Mouse (Mus musculus) midbrain, embryonic 11.5 days (tissue): Measurements from ENCODE around the gene Fah. TPM values are rescaled to one million over a fixed set of nuclear protein-coding genes. Genes with fewer than 3 reads are reported as not detected.

Source experiments
- ATAC-seq: fragments of 200-750 bp; cut with Nextera tagmentation; 2 replicates; pipeline ENCODE4 v1.8.0; 2017; ENCODE audit warnings: moderate TSS enrichment, moderate library complexity; ENCODE audit not compliant: low FRiP score
- DNase-seq: peaks from one replicate; pipeline ENCODE4 v3.0.0; 2015; ENCODE audit warnings: low spot score; ENCODE audit errors: missing footprints
- H3K27ac ChIP-seq: fragments of 300-500 bp; sonication (generic); 2 replicates; pipeline ENCODE4 v1.5.1; 2014; ENCODE audit warnings: low read depth, low read length
- H3K27me3 ChIP-seq: fragments of 300-500 bp; sonication (generic); 2 replicates; pipeline ENCODE4 v1.6.1; 2014; ENCODE audit warnings: mild to moderate bottlenecking, low read length, moderate library complexity, mixed read lengths; ENCODE audit not compliant: control insufficient read depth, insufficient read depth
- H3K36me3 ChIP-seq: fragments of 300-500 bp; sonication (generic); 2 replicates; pipeline ENCODE4 v1.6.1; 2014; ENCODE audit warnings: mild to moderate bottlenecking, low read length, moderate library complexity, mixed read lengths; ENCODE audit not compliant: control insufficient read depth, insufficient read depth
- H3K4me1 ChIP-seq: fragments of 300-500 bp; sonication (generic); 2 replicates; pipeline ENCODE4 v1.6.1; 2014; ENCODE audit warnings: low read length; ENCODE audit not compliant: control insufficient read depth, insufficient read depth
- H3K4me2 ChIP-seq: fragments of 300-500 bp; sonication (generic); 2 replicates; pipeline ENCODE4 v1.6.1; 2014; ENCODE audit warnings: mild to moderate bottlenecking, moderate library complexity
- H3K4me3 ChIP-seq: fragments of 300-500 bp; sonication (generic); 2 replicates; pipeline ENCODE4 v1.5.1; 2014; ENCODE audit warnings: low read depth, low read length
- H3K9ac ChIP-seq: fragments of 300-500 bp; sonication (generic); 2 replicates; pipeline ENCODE4 v1.6.1; 2014; ENCODE audit warnings: low read length
- H3K9me3 ChIP-seq: fragments of 300-500 bp; sonication (generic); 2 replicates; pipeline ENCODE4 v1.6.1; 2016; ENCODE audit warnings: low read length; ENCODE audit not compliant: control insufficient read depth
- WGBS: fragments of 180-500 bp; shearing (Covaris S2); extraction: QIAGEN DNeasy Blood & Tissue Kit; methylation state at CpG from one replicate; pipeline ENCODE4 v1.1.7; 2014; 5-methylcytosine and 5-hydroxymethylcytosine counted together
- polyA plus RNA-seq: library from polyadenylated mRNA; unstranded; fragments of >200 nt; fragmentation: Nextera tagmentation; extraction: Ambion mirVana; gene quantifications from 2 replicates; pipeline ENCODE4 v1.2.1, GENCODE M21; 2014

The Fah gene
- polyA plus RNA-seq = 3.9 and 5.1 TPM in 2 replicates

GRCm38 (mm10) chr7:84606293-84606749 lies at the start of gene Fah:
Gene Fah, minus strand, starts transcription at chr7:84606722.
- Histone ChIP-seq H3K4me1 (peaks cover 4% of the 10 kb centered on the region; the same call in 1 of the 2 replicates), H3K4me3 (peak within 1 kb of the TSS; percentile 51), H3K4me2 (peak within 1 kb of the TSS; percentile 95), H3K36me3 (no peaks in the 10 kb centered on the region), H3K27me3 (peaks cover 7% of the 10 kb centered on the region; the same call in 1 of the 2 replicates), H3K9ac (peak within 1 kb of the TSS; percentile 72), H3K27ac (no peak within 1 kb of the TSS), H3K9me3 (no peaks in the 10 kb centered on the region)
- DNase-seq = peak; percentile 91
- 0% methylated on average over 10 of the region's 10 CpGs for WGBS
- ATAC-seq = peak; percentile 78

GRCm38 (mm10) chr7:84652740-84653139 lies 46.2 kb upstream of the Fah start:
- ATAC-seq (no peak), DNase-seq (no peak)
- Histone ChIP-seq H3K36me3 (no peaks in the 10 kb centered on the region), H3K27me3 (no peaks in the 10 kb centered on the region), H3K4me1 (no peaks in the 10 kb centered on the region), H3K9ac (no peak overlapping the region), H3K9me3 (no peaks in the 10 kb centered on the region), H3K27ac (no peak overlapping the region), H3K4me3 (no peak overlapping the region), H3K4me2 (no peak overlapping the region)
- WGBS = 88% methylated on average over 2 of the region's 2 CpGs

GRCm38 (mm10) chr7:84651987-84652321 lies 45.4 kb upstream of the Fah start:
- 81% methylated on average over 2 of the region's 2 CpGs for WGBS

GRCm38 (mm10) chr7:84651303-84651986 lies 44.9 kb upstream of the Fah start:
- 82% methylated on average over 4 of the region's 4 CpGs for WGBS
- Histone ChIP-seq H3K4me1 (no peaks in the 10 kb centered on the region), H3K9ac (no peak overlapping the region), H3K4me2 (no peak overlapping the region), H3K27me3 (no peaks in the 10 kb centered on the region), H3K36me3 (no peaks in the 10 kb centered on the region), H3K4me3 (no peak overlapping the region), H3K27ac (no peak overlapping the region), H3K9me3 (no peaks in the 10 kb centered on the region)
- DNase-seq (no peak), ATAC-seq (no peak)

More at GRCm38 (mm10) chr7:84651987-84652321, 45.4 kb upstream of the Fah start:
- Histone ChIP-seq H3K36me3 (no peaks in the 10 kb centered on the region), H3K4me1 (no peaks in the 10 kb centered on the region), H3K4me2 (no peak overlapping the region), H3K9me3 (no peaks in the 10 kb centered on the region), H3K27me3 (no peaks in the 10 kb centered on the region), H3K27ac (no peak overlapping the region), H3K4me3 (no peak overlapping the region), H3K9ac (no peak overlapping the region)
- ATAC-seq = no peak
- no peak for DNase-seq

GRCm38 (mm10) chr7:84649016-84649415 lies 42.5 kb upstream of the Fah start:
- no peaks in the 10 kb centered on the region for H3K36me3 ChIP-seq
- no peaks in the 10 kb centered on the region for H3K27me3 ChIP-seq
- WGBS = 94% methylated on average over 2 of the region's 2 CpGs
- no peak for ATAC-seq
- no peaks in the 10 kb centered on the region for H3K9me3 ChIP-seq
- no peak overlapping the region for H3K9ac ChIP-seq
- no peak overlapping the region for H3K27ac ChIP-seq
- no peaks in the 10 kb centered on the region for H3K4me1 ChIP-seq
- H3K4me3 ChIP-seq = no peak overlapping the region
- H3K4me2 ChIP-seq = no peak overlapping the region
- DNase-seq = no peak

GRCm38 (mm10) chr7:84646256-84646655 lies 39.7 kb upstream of the Fah start:
- H3K9ac ChIP-seq = no peak overlapping the region
- 84% methylated on average over 1 of the region's 1 CpGs for WGBS
- H3K4me1 ChIP-seq = no peaks in the 10 kb centered on the region
- no peak overlapping the region for H3K4me2 ChIP-seq
- no peaks in the 10 kb centered on the region for H3K36me3 ChIP-seq
- no peaks in the 10 kb centered on the region for H3K27me3 ChIP-seq
- DNase-seq = peak; percentile 39
- no peaks in the 10 kb centered on the region for H3K9me3 ChIP-seq
- no peak overlapping the region for H3K27ac ChIP-seq
- ATAC-seq = no peak
- H3K4me3 ChIP-seq = no peak overlapping the region

- H3K4me2 ChIP-seq = no peak overlapping the region
- H3K27ac ChIP-seq = no peak overlapping the region
- H3K9me3 ChIP-seq = no peaks in the 10 kb centered on the region
- no peak for ATAC-seq
- WGBS = 92% methylated on average over 6 of the region's 6 CpGs
- H3K4me3 ChIP-seq = no peak overlapping the region
- H3K4me1 ChIP-seq = no peaks in the 10 kb centered on the region
- H3K36me3 ChIP-seq = no peaks in the 10 kb centered on the region
- DNase-seq = peak; percentile 69
- H3K9ac ChIP-seq = no peak overlapping the region
- H3K27me3 ChIP-seq = no peaks in the 10 kb centered on the region
These were observed 36.9 kb upstream of the Fah start for GRCm38 (mm10) chr7:84643270-84643998.

- H3K36me3 ChIP-seq = no peaks in the 10 kb centered on the region
- no peak overlapping the region for H3K4me2 ChIP-seq
- no peak overlapping the region for H3K9ac ChIP-seq
- ATAC-seq (no peak), DNase-seq (peak; percentile 33)
- H3K4me3 ChIP-seq = no peak overlapping the region
- no peaks in the 10 kb centered on the region for H3K9me3 ChIP-seq
- no peak overlapping the region for H3K27ac ChIP-seq
- H3K27me3 ChIP-seq = no peaks in the 10 kb centered on the region
- 83% methylated on average over 6 of the region's 6 CpGs for WGBS
- H3K4me1 ChIP-seq = no peaks in the 10 kb centered on the region
These were observed 35.8 kb upstream of the Fah start for GRCm38 (mm10) chr7:84642159-84642928.

- Histone ChIP-seq H3K9me3 (no peaks in the 10 kb centered on the region), H3K27me3 (no peaks in the 10 kb centered on the region), H3K27ac (no peak overlapping the region), H3K4me3 (no peak overlapping the region), H3K4me1 (no peaks in the 10 kb centered on the region; the same call in none of the 2 replicates), H3K36me3 (peaks cover 1% of the 10 kb centered on the region; the same call in 1 of the 2 replicates), H3K9ac (no peak overlapping the region), H3K4me2 (no peak overlapping the region)
- peak; percentile 21 for DNase-seq
- no peak for ATAC-seq
These were observed 30.4 kb upstream of the Fah start for GRCm38 (mm10) chr7:84636939-84637338.
